Mouse (Mus musculus): Measurements from ENCODE around the gene Fgfr2.
A peak's percentile ranks its signal among the peaks of the same experiment; 100 is the strongest.

The Fgfr2 gene

DNA sequence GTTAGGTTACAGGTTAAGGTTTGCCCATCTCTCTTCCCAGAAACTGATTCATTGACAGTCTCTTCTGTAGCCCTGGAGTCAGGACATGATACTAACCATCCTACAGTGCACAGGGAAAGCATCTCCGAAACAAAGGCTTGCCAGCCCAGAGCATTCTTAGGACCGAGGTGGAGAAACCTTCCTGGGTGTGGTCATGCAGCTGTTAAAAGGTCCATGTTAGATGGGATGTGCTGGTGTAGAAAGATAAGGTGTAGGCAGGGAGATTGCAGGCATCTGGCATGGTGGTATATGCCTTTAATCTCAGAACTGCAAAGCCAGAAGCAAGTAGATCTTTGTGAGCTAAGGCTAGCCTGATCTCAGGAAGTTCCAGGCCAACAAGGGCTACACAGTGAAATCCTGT lies 1698.2 kb downstream of the Fgfr2 start:
- no peak for TF ChIP-seq GATA4 (IDR thresholded peaks at IDR 0.05; ENCODE audit: insufficient replicate concordance, low read length)

DNA sequence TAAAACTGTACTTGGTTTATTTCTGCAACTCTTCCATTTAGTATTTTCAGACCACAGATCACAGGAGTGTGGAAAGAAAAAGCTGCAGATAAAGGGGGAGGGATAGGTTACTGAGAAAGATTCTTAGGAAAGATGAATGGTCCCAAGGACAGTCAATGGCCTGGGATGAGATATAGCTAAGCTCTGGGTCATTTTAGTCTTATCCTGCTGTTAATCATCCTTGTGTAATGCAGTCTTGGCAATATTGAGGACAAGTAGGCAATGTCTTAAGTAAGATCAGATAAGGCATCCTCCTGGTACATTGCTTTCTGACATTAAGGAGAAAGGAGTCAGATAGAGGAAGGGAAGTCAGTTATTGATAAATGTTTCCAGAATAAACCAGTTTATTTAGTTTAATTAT lies 1705.5 kb downstream of the Fgfr2 start:
- TF ChIP-seq GATA4 (IDR thresholded peaks at IDR 0.05; ENCODE audit: insufficient replicate concordance, low read length) = no peak

DNA sequence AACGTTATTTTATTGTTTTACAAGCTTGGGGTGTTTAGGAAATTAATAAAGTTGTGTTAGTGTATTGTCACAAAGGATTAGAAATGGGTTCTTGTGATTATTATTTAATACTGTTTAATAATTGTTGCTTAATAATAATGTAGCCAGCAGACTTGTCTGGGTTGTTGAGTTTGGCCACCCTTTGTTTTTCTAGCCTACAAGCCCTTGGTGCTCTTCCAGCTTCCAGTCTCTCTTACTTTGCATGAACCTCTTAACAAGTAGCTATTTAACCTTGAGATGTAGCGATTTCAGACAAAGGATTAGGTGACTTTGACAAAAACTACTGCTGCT lies 1711.2 kb downstream of the Fgfr2 start:
- TF ChIP-seq GATA4 (IDR thresholded peaks at IDR 0.05; ENCODE audit: insufficient replicate concordance, low read length) = no peak

DNA sequence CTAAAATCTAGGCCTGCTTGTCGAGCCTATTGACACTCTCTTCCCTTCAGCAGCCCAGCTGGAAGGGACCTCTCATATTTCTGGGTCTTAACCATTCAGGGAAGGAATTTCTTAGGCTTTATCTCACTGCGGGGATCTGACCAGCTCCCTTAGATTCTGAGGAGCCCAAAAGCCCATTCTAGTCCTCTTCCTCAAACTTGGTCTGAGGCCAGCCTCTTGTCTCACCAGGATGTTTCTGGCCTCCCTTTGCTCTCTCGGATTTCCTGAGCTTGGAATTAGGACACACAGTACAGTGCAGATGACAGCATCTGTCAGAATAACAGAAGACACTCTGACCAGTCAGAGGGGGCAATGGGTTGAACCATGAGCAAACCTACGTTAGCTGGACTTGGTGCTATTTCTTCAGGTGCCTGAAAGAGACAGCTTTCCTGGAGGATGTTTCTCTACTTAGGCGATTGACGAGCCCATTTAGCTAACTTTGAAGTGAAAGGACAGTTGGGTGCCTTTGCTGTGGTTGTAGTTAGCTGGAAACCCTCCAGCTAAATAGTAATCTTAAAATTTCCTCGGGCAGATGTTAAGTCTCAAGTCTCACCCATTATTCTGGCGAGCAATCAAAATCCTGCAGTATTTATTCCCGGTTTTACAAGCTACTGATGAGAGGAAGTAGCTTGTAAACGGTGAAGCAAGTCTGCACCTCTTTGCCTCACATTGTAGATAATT lies 1711.8 kb downstream of the Fgfr2 start:
- TF ChIP-seq GATA4 (IDR thresholded peaks at IDR 0.05; ENCODE audit: insufficient replicate concordance, low read length) = peak; percentile 38; the same call in 1 of the 2 replicates

DNA sequence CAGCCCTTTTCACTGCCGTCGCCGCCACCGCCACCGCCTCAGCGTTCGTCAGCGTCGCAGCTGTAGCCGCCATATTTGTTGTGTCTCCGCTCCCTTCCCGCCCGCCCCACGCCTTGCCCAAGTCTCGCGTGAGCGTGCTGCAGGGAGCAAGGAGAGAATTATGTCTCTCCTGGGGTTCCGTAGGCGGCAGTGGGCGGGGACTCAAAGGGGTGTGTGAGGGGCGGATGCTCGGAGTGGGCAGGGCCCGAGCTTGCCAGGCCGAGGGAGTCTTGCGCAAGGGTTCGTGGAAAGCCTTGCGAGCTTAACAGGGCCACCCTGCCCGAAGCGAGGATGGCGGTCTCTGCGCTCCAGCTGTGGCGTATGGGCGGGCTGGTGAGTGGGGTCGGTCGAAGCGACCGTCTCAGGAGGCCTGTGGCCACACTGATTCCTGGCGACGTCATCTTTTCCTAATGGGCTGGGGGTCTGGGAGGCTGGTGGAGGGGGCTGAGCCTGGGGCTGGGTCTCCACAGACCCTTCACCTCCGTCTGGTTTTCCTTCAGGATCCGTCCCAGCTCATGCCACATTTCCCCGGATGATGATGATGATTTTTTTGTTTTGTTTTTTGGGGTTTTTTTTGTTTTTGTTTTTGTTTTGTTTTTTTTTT lies 1712.6 kb downstream of the Fgfr2 start, which contains the start of the genes Ikzf5 and Acadsb:
Gene Ikzf5, minus strand, starts transcription at position 106 of the 643 bp plus-strand sequence.
Gene Acadsb, plus strand, starts transcription at position 186 of the 643 bp plus-strand sequence.
- TF ChIP-seq GATA4 (IDR thresholded peaks at IDR 0.05; ENCODE audit: insufficient replicate concordance, low read length) = no peak

DNA sequence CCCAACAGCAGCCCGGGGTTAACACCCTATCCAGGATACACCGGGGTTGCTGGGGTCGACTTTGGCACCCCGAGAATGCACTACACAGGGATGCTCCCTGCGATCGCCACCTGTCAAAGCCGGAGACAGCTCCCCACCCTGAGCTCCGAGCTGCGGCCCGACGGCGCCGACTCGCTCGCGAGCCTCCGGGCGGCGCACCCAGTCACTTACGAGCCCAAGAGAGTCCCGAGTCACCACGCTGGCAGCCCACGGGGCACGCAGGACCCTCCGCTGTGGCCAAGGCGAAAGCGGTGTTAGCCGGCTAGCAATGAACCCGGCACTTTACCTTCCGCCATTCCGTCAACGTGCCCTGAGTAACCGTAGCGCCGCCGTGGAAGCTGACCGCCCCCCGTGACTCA lies 1713.2 kb downstream of the Fgfr2 start:
- no peak for TF ChIP-seq GATA4 (IDR thresholded peaks at IDR 0.05; ENCODE audit: insufficient replicate concordance, low read length)

DNA sequence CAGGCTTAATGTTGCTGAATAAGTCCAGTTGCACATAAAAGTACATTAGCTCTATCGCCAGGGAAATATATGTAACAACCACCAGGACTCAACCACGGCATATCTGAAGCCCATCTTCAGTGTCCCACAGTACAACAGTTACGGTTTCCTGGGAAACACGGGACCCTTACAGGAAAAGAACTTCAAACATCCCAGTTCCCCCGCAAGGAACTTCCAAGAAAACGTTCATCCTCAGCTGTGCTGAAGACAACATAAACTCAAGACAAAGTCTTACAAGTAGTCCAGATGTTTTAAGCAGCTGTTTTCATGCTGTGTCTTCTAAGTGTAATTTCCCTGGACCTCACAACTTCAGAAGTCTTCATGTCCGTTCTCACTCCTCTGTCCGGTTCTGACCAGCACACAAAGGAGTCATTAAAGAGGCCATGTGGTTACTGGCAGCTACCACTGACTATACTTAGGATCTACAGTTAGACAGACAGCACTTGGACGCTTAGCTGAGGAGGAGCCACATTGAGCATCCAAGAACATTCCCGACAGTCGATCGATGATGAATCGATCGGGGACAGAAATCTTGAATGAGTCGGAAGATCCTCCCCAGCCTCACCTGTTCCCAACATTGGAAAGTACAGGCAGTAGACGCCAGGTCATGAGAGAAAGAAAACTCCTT lies 1713.7 kb downstream of the Fgfr2 start:
- no peak for TF ChIP-seq GATA4 (IDR thresholded peaks at IDR 0.05; ENCODE audit: insufficient replicate concordance, low read length)

DNA sequence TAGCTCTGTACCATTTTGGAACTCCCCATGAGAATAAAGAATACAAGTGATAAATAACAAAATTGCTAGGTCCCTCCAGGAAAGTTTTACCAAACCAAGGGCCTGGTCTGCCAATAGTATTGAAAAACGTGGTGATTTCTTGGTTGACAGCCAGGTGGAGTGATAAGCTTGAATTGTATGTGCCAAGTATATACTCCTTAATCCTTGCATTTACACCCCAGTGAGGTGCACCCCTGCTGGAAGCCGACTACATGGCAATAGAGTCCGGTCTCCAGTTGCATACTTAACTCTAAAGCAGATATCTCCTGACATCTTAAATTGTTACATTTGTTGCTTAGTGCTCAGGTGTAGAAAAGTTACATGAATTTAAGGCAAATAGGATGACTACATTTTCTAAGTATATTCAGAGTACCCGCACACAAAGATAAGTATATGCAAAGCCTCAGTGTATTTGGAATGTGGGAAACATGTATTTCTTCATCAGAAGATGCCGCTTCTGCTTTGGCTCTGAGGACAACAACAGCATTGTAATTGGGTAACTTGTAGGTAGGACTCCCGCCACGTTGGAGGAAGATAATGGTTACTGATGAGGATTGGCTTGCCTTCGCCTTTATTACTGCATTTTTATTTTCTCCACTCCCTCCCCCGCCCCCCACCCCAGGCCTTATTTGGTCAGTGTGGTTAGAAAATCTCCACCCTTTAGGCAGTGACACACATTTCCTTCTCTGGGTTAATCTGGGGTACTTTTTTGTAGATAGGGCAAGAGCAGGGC lies 1751.1 kb downstream of the Fgfr2 start:
- TF ChIP-seq GATA4 (IDR thresholded peaks at IDR 0.05; ENCODE audit: insufficient replicate concordance, low read length) = no peak

DNA sequence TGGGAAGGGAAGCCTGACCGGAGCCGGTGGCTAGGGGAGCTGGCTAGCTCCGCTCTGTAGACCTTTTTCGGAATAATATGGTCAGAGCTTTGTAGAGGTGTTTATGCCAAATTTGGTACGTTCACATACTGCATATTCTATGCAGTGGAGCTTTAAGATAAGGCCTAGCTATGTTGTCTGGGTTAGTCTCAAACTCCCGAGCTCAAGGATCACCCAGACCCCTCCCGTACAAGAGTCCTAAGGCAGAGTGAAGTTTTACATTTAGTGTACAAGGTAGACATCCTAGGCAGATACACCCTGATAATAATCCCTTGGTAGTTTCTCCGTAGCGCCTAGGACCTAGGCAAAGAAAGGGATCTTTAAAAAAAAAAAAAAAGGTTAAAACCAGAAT lies 1751.7 kb downstream of the Fgfr2 start:
- no peak for TF ChIP-seq GATA4 (IDR thresholded peaks at IDR 0.05; ENCODE audit: insufficient replicate concordance, low read length)

DNA sequence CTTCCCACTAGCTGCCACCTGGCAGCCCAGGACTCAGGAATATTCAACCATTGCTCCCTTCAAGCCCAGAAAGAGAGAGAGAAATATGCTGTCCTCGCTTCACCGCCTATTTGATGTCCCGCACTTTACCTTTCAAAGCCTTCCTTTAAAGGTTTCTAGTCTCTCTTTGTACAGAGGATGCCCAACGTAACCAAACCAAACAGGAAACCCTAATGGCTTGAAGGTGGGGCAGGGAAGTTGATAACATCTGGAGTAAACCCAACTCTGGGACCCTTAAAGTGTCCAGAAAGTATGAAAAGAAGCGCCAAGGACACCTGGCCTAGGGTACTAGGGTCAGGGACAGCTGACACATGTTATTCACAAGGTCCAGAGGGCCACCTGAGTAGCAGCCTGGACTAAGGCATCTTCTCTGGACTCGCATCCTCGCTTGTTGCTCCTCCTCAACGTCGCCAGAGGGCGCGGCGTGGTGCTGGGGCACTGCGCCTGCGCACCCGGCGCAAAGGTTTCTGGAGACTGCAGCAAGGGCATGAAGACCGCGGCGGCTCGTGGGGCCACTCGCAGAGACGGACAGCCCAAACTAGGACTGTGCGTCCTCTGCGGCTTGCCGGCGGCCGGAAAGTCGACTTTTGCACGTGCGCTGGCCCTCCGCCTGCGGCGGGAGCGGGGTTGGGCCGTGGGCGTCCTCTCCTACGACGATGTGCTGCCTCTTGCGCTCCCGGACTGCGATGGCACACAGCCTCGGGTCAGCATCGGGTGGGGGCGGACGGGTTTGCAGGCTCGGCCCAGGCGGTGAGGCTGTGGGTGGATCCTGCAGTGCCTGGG lies 1752.3 kb downstream of the Fgfr2 start, which contains the start of gene Pstk:
Gene Pstk, plus strand, starts transcription at position 494 of the 822 bp plus-strand sequence.
- TF ChIP-seq GATA4 (IDR thresholded peaks at IDR 0.05; ENCODE audit: insufficient replicate concordance, low read length) = peak; percentile 39; the same call in 1 of the 2 replicates

DNA sequence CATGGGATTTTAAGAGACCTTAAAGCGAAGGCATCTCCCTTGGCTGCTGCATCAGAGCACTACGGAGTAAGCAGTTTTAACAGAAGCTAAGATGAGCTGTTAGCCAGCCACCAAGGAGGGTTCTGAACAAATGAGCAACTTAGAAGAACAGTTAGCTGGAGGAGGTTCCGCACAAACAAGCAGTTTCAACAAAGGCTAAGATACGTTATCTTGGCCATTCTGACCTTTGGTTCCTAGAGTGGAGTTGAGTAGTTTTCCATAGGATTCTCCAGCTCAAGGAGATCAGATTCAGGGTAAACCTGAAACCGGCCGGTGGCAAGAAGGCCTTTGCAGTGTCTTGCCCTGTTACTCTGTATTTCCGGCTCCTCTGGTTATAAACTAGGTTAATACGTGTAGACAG lies 1759.0 kb downstream of the Fgfr2 start:
- no peak for TF ChIP-seq GATA4 (IDR thresholded peaks at IDR 0.05; ENCODE audit: insufficient replicate concordance, low read length)

DNA sequence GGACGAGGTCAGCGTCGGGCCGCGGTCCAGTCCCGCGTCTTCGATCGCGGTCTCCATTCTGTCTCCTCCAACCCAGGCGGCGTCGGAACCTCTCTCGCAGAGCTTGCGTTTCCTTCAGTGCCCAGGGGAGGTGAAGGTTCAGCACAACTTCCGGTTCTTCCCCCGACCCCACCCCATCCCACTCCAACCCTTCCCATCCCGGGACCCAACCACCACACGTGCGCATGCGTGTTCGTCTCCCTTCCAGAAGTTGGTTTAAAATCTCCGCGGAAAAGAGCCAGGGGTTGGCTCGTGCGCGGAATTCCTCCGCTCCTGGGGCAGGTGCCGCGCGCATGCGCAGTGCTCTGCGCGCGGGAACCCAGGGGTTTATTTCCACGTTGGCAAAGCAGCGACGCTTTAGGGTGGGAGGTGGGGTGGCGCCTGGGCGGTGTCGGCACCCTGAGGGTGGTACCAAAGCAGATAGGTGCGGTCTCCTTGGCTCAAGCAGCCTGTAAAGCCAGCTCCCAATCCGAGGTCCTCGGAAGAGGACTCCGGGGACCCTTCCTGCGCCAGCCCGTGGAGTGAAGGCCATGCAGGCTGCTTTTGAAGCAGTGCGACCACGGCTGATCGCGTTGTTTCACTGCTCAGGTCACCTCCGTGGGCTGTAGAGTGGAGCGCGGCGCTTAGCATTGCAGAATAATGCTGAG lies 1760.4 kb downstream of the Fgfr2 start, which contains the start of gene 2310057M21Rik:
Gene 2310057M21Rik, minus strand, starts transcription at position 145 of the 686 bp plus-strand sequence.
- no peak; the same call in 1 of the 2 replicates for TF ChIP-seq GATA4 (IDR thresholded peaks at IDR 0.05; ENCODE audit: insufficient replicate concordance, low read length)

DNA sequence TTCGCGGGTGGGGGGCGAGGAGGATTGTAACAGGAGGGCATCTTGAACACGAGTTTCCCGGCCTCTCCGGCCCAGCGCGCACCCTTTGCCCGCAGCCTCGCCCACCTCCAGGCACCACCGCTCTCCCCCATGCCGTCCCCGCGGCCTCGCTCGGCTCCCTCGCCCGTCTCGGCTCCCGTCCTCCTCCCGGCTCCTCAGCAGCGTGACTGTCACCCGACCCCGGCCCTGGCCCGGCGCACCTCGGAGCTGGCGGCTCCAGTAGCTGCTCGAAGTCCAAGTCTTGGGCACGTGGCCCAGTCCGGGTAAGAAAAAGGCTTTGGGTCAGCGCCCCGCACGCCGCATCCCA lies 1760.9 kb downstream of the Fgfr2 start:
- no peak for TF ChIP-seq GATA4 (IDR thresholded peaks at IDR 0.05; ENCODE audit: insufficient replicate concordance, low read length)

DNA sequence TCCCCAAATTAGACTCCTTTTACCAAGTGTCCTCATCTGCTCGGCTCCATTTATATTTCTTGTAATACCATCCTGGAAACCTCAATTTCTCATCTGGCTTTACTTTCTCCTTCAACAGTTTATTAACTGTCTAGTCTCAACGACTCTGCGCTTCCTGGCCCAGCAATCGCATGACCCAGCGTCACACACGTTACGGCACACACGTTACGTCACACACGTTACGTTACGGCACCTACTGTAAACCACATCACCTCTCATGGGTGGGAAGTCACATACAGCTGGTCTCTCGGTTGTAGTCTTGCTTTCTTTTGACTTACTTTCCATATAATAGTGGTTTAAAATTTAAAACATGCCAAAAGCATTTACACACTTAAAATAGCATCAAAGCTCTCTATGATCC lies 1767.0 kb downstream of the Fgfr2 start:
- no peak for TF ChIP-seq GATA4 (IDR thresholded peaks at IDR 0.05; ENCODE audit: insufficient replicate concordance, low read length)
